ENCODE assay signal across 9 mouse cellular contexts in genomic region chr8:122524506-122524905, GRCm38 (mm10). TPM values are rescaled to one million over a fixed set of nuclear protein-coding genes. Genes with fewer than 3 reads are reported as not detected.
DNase-seq lines count a peak whose midpoint lies in the region; ATAC-seq lines count a peak whose summit lies in the region.
"Had no signal": no experiment of that assay in that cellular context is flagged by ENCODE, and none has a peak within 500 bp of the region (broad histone marks: within the 10 kb centered on the region; RNA-seq: fewer than 3 reads in every experiment).

No protein-coding gene starts in this region.

- H3K4me1 ChIP-seq in midbrain, embryonic 13.5 days (replicated peaks): peaks cover 19% of the 10 kb centered on the region
- H3K4me1 ChIP-seq in midbrain, embryonic 16.5 days (ENCODE audit: control insufficient read depth, insufficient read depth, low read length): peaks cover 14% of the 10 kb centered on the region; the same call in 1 of the 2 replicates
- peaks cover 53% of the 10 kb centered on the region for H3K4me1 ChIP-seq in kidney, embryonic 14.5 days (ENCODE audit: control insufficient read depth, insufficient read depth, low read length)
- H3K4me1 ChIP-seq in stomach, embryonic 16.5 days (ENCODE audit: control insufficient read depth, insufficient read depth, low read length): peaks cover 40% of the 10 kb centered on the region

- H3K4me2 ChIP-seq in midbrain, embryonic 13.5 days (replicated peaks): peak overlapping the region; percentile 39; the same call in 1 of the 2 replicates
- no peak overlapping the region for H3K4me2 ChIP-seq in midbrain, embryonic 16.5 days (ENCODE audit: low read length)
- no peak overlapping the region for H3K4me2 ChIP-seq in kidney, embryonic 14.5 days (replicated peaks; ENCODE audit: low read depth, low read length)
- no peak overlapping the region for H3K4me2 ChIP-seq in stomach, embryonic 16.5 days (ENCODE audit: low read depth, low read length)

- no peak for ATAC-seq in midbrain, embryonic 13.5 days
- ATAC-seq in midbrain, embryonic 16.5 days: no peak; the same call in 1 of the 2 replicates
- no peak for ATAC-seq in kidney, embryonic 14.5 days (ENCODE audit: low FRiP score, low TSS enrichment)
- ATAC-seq in stomach, embryonic 16.5 days (ENCODE audit: insufficient read depth, low FRiP score): no peak

- 0 out of 2 replicates have a peak overlapping the region, but pooled peaks have one; percentile 48 for H3K27ac ChIP-seq in midbrain, embryonic 13.5 days
- no peak overlapping the region for H3K27ac ChIP-seq in midbrain, embryonic 16.5 days (ENCODE audit: low read length)
- H3K27ac ChIP-seq in kidney, embryonic 14.5 days (ENCODE audit: low read depth, low read length): peak overlapping the region; percentile 74; the same call in 1 of the 2 replicates
- 0 out of 2 replicates have a peak overlapping the region, but pooled peaks have one; percentile 38 for H3K27ac ChIP-seq in stomach, embryonic 16.5 days (ENCODE audit: low read length)

- no peaks in the 10 kb centered on the region for H3K9me3 ChIP-seq in midbrain, embryonic 13.5 days
- H3K9me3 ChIP-seq in midbrain, embryonic 16.5 days (replicated peaks; ENCODE audit: control insufficient read depth, low read length, poor library complexity, severe bottlenecking): no peaks in the 10 kb centered on the region
- H3K9me3 ChIP-seq in kidney, embryonic 14.5 days (ENCODE audit: control insufficient read depth, low read length): no peaks in the 10 kb centered on the region
- no peaks in the 10 kb centered on the region for H3K9me3 ChIP-seq in stomach, embryonic 16.5 days (replicated peaks; ENCODE audit: control insufficient read depth, low read length)

- 87% methylated on average over 6 of the region's 6 CpGs for WGBS in midbrain, embryonic 13.5 days
- WGBS in midbrain, embryonic 16.5 days: 79% methylated on average over 6 of the region's 6 CpGs
- WGBS in kidney, embryonic 14.5 days: 58% methylated on average over 6 of the region's 6 CpGs
- WGBS in stomach, embryonic 16.5 days: 70% methylated on average over 6 of the region's 6 CpGs

- peak; percentile 37 to 44 for DNase-seq in cerebellum, postnatal 14 days
- no peak for DNase-seq in cerebellum, postnatal 36 days
- DNase-seq in urinary bladder, adult 18-20 months (ENCODE audit: low spot score in 2 of 2): no peak
- DNase-seq in ovary, postnatal 10 days (ENCODE audit: low spot score): no peak
- DNase-seq: cerebellum, adult 11 months had no signal

- H3K9ac ChIP-seq in midbrain, embryonic 13.5 days (replicated peaks): no peak overlapping the region
- no peak overlapping the region for H3K9ac ChIP-seq in midbrain, embryonic 16.5 days (ENCODE audit: low read depth, low read length)
- no peak overlapping the region for H3K9ac ChIP-seq in kidney, embryonic 14.5 days (ENCODE audit: low read depth, low read length)
- H3K9ac ChIP-seq in stomach, embryonic 16.5 days (ENCODE audit: low read length): peak overlapping the region; percentile 48; the same call in 1 of the 2 replicates

- H3K27me3 ChIP-seq in midbrain, embryonic 13.5 days: no peaks in the 10 kb centered on the region
- H3K27me3 ChIP-seq in midbrain, embryonic 16.5 days (ENCODE audit: control insufficient read depth, insufficient read depth, low read depth, low read length): no peaks in the 10 kb centered on the region
- H3K27me3 ChIP-seq in kidney, embryonic 14.5 days (ENCODE audit: control insufficient read depth, insufficient read depth, low read length): no peaks in the 10 kb centered on the region
- H3K27me3 ChIP-seq in stomach, embryonic 16.5 days (ENCODE audit: control insufficient read depth, insufficient read depth, low read length): no peaks in the 10 kb centered on the region

- H3K36me3 ChIP-seq in midbrain, embryonic 13.5 days: no peaks in the 10 kb centered on the region
- H3K36me3 ChIP-seq in midbrain, embryonic 16.5 days (ENCODE audit: control insufficient read depth, insufficient read depth, low read length): no peaks in the 10 kb centered on the region
- H3K36me3 ChIP-seq in kidney, embryonic 14.5 days (ENCODE audit: control insufficient read depth, insufficient read depth, low read length): no peaks in the 10 kb centered on the region
- no peaks in the 10 kb centered on the region for H3K36me3 ChIP-seq in stomach, embryonic 16.5 days (ENCODE audit: control insufficient read depth, insufficient read depth, low read length)

- no peak overlapping the region for H3K4me3 ChIP-seq in midbrain, embryonic 13.5 days (replicated peaks)
- H3K4me3 ChIP-seq in midbrain, embryonic 16.5 days (ENCODE audit: low read depth, low read length): no peak overlapping the region
- no peak overlapping the region for H3K4me3 ChIP-seq in kidney, embryonic 14.5 days (ENCODE audit: low read length)
- H3K4me3 ChIP-seq in stomach, embryonic 16.5 days (replicated peaks; ENCODE audit: low read length): no peak overlapping the region

RNA-seq across cellular contexts. Expression of gene Piezo1, which starts 26.6 kb away (rescaled TPM):
- 1.6 and 2.9 TPM in 2 replicates for polyA plus RNA-seq in midbrain, embryonic 13.5 days (2015; fragmentation: Nextera tagmentation; extraction: Ambion mirVana)
- polyA plus RNA-seq in midbrain, embryonic 16.5 days (2015; fragmentation: Nextera tagmentation; extraction: Ambion mirVana): 1.8 and 2.0 TPM in 2 replicates
- 16.5 and 17.9 TPM in 2 replicates for polyA plus RNA-seq in kidney, embryonic 14.5 days (2014; fragmentation: Nextera tagmentation; extraction: Ambion mirVana)
- polyA plus RNA-seq in stomach, embryonic 16.5 days (2015; fragmentation: Nextera tagmentation; extraction: Ambion mirVana): 13.5 and 18.9 TPM in 2 replicates

RNA-seq across cellular contexts. Expression of gene Cdt1, which starts 43.3 kb away (rescaled TPM):
- polyA plus RNA-seq in midbrain, embryonic 13.5 days (2015; fragmentation: Nextera tagmentation; extraction: Ambion mirVana): 13.8 and 14.1 TPM in 2 replicates
- polyA plus RNA-seq in midbrain, embryonic 16.5 days (2015; fragmentation: Nextera tagmentation; extraction: Ambion mirVana): 5.7 and 6.2 TPM in 2 replicates
- polyA plus RNA-seq in kidney, embryonic 14.5 days (2014; fragmentation: Nextera tagmentation; extraction: Ambion mirVana): 42.7 and 48.5 TPM in 2 replicates
- 28.4 and 28.5 TPM in 2 replicates for polyA plus RNA-seq in stomach, embryonic 16.5 days (2015; fragmentation: Nextera tagmentation; extraction: Ambion mirVana)

RNA-seq across cellular contexts. Expression of gene Ctu2, which starts 48.6 kb away (rescaled TPM):
- polyA plus RNA-seq in midbrain, embryonic 13.5 days (2015; fragmentation: Nextera tagmentation; extraction: Ambion mirVana): 73.0 and 80.7 TPM in 2 replicates
- polyA plus RNA-seq in midbrain, embryonic 16.5 days (2015; fragmentation: Nextera tagmentation; extraction: Ambion mirVana): 83.6 and 85.1 TPM in 2 replicates
- polyA plus RNA-seq in kidney, embryonic 14.5 days (2014; fragmentation: Nextera tagmentation; extraction: Ambion mirVana): 50.4 and 51.6 TPM in 2 replicates
- 39.8 TPM in 2 replicates for polyA plus RNA-seq in stomach, embryonic 16.5 days (2015; fragmentation: Nextera tagmentation; extraction: Ambion mirVana)

RNA-seq across cellular contexts. Expression of gene Rnf166, which starts 48.6 kb away (rescaled TPM):
- polyA plus RNA-seq in midbrain, embryonic 13.5 days (2015; fragmentation: Nextera tagmentation; extraction: Ambion mirVana): 37.8 and 38.1 TPM in 2 replicates
- polyA plus RNA-seq in midbrain, embryonic 16.5 days (2015; fragmentation: Nextera tagmentation; extraction: Ambion mirVana): 35.0 and 36.4 TPM in 2 replicates
- 33.5 and 35.3 TPM in 2 replicates for polyA plus RNA-seq in kidney, embryonic 14.5 days (2014; fragmentation: Nextera tagmentation; extraction: Ambion mirVana)
- 31.3 and 36.4 TPM in 2 replicates for polyA plus RNA-seq in stomach, embryonic 16.5 days (2015; fragmentation: Nextera tagmentation; extraction: Ambion mirVana)

RNA-seq across cellular contexts. Expression of gene Aprt, which starts 52.2 kb away (rescaled TPM):
- polyA plus RNA-seq in midbrain, embryonic 13.5 days (2015; fragmentation: Nextera tagmentation; extraction: Ambion mirVana): 136 and 152 TPM in 2 replicates
- polyA plus RNA-seq in midbrain, embryonic 16.5 days (2015; fragmentation: Nextera tagmentation; extraction: Ambion mirVana): 156 and 157 TPM in 2 replicates
- polyA plus RNA-seq in kidney, embryonic 14.5 days (2014; fragmentation: Nextera tagmentation; extraction: Ambion mirVana): 370 and 400 TPM in 2 replicates
- polyA plus RNA-seq in stomach, embryonic 16.5 days (2015; fragmentation: Nextera tagmentation; extraction: Ambion mirVana): 335 and 345 TPM in 2 replicates

Comparison
In these comparisons a context has a peak if more than half of its experiments do, and no peak if none do; other contexts are left out.
1. DNase-seq: peak in cerebellum, postnatal 14 days (2 of 2); none in cerebellum, postnatal 36 days (0 of 2), urinary bladder, adult 18-20 months (0 of 2) and ovary, postnatal 10 days (single experiment).